Mouse (Mus musculus): ENCODE results near the gene Mettl3. TPM values are rescaled to one million over a fixed set of nuclear protein-coding genes. Genes with fewer than 3 reads are reported as not detected.
"Not testable (repeated sequence)": the region's sequence is repeated elsewhere in the genome, so short reads cannot be mapped to it uniquely, and the experiment has no call there.

Mettl3 gene
- total RNA-seq (2021) = 10 to 100 TPM; 13.6 to 15.4 TPM

DNA sequence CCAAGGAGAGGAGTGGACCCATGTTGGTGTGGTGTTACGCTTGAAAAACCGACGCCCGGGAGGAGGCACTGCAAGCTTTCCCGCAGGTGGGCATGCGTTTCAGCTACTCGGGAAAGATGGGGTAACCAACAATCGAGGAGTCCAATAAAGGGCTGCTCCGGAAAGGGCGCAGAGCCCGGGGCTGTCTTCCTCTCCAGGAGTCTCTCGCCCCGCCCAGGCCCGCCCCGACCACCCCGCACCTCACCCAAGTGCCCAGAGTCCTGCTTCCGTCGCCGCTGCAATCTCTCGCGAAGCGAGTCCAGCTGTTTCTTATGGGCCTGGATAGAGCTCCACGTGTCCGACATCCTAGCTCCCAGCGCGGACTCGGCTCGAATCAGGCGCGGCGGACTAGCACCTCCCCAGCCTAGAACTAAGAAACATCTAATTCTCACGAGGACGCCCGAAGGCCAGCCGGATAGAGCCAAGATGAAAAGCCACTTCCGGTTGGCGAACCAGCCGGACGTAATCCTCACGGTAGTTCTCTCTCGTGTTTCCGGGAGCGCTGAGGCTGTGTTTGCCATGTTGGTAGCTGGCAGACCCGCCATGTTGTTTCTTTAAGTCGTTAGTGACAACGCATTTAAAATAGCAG, at the start of gene Mettl3:
TSS of gene Mettl3 (minus strand) at position 485 of the 628 bp plus-strand sequence.
- DNase-seq = peak; percentile 92

DNA sequence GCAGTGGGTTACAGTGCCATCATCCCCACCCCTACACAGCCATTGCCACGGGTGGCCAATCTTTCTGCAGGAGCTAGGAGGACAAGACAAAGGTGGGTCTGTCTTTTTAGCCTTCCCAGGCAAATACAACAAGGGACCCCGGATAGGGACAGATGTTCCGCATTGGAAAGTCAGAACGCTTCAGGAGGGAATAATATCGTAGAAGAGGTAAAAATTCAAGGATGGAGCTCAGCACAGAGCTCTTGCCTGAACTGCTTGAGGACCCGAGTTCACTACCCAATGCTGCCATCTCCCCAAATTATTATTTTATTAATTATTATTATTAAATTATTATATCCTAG, 34.6 kb upstream of the Mettl3 start:
- DNase-seq = no peak

DNA sequence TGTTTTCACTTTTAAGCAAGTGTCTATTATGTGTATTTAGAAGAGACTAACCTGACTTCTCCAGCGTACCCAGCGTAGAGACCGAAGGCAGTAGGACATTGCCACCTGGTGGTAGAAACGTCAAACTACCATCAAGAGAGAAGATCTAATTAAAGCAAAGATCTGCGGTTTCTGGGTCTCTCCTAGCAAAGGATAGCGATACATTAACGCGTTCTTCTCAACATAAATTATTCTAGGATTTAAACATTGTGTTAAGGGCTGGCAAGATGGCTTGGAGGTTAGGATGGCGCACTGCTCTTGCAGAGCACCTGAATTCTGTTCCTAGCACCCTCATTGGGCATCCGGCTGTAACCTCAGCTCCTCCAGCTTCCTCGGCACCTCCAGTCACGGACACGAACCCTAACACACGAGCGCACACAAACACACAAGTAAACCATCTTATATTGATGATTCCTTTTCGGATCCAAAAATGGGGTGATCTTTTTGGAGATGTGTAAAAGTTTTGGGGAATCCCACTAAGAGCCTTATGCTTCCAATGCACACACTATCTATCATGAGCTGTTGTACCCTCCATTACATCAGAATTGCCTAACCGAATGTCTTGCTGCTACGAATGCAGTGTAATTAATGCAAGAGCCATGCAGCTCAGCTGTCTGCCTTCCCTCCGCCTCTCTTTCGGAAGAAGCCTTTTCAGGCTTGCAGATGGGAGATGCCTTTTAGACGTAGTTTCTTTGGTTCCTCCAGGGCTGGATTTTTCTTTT, 34.0 kb upstream of the Mettl3 start:
- DNase-seq = peak; percentile 70

DNA sequence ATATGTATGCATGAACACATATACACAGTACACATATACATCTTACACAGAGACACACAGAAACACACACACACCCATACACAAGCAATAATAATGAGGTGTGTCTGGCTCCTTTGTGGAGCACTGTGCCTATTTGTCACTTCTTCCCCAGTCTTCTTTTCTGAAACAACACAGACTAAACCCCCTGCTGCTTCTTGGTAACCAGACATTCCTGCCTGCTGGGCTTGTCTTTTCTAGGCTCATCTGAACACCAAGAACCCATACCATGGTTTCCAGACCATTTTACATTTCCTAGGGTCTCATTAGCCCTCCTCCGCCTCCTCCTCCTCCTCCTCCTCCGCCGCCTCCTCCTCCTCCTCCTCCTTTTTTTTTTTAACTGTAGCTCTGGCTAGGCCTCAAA, 27.2 kb upstream of the Mettl3 start:
- no peak for DNase-seq

DNA sequence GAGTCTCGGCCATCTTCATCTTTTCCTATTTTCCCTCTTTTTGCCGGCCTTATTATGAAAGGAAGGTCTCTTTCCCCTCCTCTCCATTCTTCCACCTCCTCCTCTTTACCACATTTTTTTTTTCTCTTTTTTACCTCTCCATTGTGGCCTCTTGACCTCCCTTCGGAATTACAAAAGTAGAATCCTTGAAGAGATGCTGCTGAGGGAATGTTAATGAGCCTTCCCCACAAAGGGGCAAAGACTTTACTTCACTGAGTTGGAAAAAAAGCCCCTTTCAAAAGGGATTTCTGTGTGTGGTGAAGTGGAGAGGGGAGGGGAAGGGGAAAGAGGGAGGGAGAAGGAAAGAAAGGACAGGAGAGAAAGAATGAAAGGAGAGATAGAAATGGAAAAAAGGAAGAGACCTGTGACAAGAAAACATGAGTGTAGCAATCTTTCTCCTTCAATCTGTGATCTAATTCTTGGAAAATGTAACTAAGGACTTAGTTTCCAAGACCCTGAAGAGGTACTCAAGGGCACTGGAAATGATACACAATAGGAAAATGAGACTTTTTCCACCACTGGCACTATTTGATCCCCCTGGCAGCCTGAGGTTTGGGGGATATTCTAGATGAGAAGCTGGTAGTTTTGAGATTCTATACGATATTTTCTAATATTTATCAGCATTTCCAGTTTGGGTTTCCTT, 26.3 kb upstream of the Mettl3 start:
- DNase-seq = no peak

DNA sequence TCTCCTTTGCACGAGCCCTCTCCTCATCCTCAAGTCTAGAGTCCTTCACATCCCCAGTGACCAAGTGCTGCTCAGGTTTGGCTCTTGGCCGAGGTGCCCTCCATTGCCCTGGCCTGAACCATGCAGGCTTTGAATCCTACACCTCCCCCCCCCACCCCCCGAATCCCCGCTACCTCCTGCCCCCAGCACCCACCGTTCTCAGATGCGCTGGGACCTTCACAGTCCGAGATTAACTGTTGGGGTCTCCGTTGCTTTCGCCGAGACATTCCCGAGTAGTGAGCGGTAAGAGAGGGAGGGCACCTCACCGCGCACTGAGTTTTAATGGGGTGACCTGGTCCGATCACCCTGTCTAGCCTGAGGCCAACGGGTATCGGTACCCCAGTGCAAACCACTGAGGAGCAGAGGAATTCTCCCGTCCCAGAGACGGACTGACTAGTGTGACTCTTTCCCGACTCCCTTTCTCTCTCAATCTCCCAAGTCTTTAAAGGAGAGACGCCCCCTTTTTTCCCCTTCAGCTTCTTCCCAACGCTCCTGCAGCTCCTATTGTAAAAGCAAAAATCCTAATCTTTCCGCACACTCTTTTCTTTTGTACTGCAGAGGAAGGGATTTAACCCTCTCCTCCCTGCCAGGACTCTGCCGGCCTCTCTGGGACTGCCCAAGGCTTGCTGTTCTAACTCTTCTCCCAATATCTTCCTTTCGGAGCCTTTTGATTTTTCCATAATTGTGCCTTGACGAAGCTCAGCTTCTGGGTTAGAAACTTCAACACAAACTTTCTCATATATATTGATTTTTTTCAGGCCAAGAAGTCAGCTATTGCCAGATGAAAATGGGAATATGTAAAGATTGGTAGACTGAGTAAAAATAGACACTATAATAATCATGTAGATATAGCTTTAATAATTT, 23.2 kb upstream of the Mettl3 start, which contains the start of gene Sall2:
TSS of gene Sall2 (minus strand) at position 853 of the 903 bp plus-strand sequence.
- no peak for DNase-seq

DNA sequence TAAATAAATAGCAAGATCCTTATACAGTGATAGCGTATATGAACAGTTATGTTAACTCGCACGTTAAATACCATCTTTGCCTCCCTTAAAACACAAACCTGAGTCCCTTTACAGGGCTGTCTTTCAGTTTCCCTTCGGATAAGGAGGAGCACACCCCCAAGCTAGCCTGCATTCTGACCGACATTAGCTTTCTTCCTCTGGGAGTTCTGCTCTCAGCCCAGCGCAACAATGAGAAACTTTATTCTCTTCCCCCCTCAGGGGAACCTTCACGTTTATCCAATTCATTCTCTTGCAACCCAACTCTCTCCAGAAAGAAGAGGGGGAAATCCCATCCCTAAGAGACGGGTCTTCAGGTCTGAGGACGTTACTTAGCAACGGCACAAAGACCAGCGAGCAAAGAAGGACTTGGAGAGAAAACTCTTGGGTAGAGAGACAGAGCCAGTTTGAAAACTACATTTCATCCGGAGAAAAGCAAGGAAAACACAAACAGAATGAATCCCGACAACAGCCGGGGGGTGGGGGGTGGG, 22.5 kb upstream of the Mettl3 start:
- DNase-seq = no peak

DNA sequence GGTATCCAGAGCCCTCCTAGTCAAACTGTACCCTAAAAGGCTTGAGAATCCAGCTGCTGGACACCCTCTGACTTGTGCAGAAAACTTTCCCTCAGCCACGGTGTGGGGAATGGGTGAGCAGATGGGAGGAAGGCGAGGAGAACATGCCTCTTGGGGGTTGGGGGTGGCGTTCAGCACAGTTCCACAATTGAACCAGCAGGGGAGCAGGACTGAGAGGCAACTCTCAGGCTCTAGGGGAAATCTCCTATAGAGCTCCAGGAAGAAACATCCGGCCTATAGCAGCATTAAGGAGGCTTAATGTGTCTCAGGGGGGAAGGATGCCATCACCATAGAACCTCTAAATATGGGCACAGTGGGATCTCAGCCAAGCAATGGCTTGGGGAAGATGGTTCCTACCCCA, 21.0 kb upstream of the Mettl3 start:
- no peak for DNase-seq

DNA sequence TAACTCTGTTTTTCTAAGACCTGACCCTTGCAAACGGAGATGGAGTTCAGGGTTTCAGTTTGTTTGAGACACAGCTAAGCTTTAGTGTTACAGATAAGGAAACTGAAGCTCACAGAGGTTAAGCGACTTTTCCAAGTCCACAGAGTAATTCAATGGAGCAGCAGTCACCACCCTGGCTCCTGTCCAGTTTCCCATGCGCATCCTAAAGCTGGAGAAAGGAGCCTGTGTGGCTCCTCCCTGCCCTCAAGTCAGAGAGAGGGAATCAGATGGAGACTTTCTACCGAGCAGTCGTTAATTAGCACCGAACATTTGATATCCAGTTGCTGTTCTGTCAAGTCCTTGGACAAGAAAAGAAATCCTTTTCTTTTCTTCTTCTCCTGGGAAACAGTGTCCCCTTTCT, 14.4 kb upstream of the Mettl3 start:
- no peak for DNase-seq

DNA sequence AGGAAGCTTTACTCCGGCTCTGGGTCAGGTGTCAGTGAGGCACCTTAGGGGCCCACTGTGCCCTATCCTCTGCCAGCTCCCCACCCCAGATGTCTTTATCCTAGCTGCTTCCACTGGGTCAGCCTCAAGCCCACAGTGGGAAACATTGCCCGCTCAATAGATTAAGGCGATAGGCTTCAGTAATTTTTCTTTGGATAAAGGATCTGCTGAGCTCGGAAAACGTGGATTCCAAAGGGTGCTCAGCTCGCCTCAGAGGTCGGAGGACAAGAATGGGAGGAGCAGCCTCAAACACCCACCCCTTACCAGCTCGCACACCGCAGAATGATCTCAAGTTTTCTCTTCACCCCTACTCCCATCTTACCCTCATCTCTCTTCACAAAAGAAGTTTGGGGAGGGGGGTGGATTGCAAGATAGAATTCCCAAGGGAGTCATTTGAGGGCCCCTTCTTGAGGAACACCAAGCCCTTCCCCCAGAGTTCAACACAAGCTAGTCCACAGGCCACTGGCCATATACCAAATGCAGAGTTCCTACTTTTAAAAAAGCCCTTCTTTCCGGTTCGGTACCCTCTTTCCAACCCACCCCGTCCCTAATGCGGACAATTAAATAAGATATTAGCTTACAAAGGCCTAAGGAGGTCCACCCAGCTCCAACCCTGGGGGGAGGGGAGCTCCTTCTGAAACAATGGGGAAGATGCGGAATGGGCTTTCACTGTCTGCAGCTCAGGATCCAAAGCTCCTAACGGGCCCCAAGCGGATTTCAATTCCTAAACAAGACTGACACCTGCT, 11.7 kb upstream of the Mettl3 start:
- DNase-seq = no peak

DNA sequence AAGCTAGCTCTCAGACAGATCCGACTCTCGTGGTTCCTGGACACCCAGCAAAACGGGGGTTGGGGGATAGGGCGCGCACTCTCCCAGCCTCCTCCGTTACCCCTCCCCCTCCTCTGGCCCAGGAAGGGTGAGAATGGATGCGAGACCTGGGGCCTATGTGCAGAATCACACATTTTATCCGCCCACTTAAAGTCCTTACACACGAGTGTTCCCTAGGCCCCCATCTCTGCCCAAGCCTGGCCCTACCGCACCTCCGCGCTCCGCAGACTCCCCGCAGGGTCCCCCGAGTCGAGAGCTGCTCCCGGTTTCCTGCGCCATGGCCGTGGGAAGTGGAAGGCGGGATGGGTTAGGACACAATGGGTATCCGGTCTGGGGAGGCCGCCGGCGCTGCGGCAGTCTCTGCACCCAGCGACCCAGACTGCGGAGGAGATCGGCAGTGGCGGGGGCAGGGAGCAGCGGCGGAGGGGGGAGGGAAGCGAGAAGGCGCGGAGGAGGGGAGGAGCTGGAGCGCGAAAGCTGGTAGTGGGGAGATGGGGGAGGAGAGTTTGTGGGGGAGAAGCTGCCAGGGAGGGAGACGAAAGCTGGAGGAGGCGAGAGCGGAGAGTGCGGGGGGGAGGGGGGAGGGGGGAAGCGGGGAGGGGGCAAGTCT, 11.0 kb upstream of the Mettl3 start:
- DNase-seq = peak; percentile 72

DNA sequence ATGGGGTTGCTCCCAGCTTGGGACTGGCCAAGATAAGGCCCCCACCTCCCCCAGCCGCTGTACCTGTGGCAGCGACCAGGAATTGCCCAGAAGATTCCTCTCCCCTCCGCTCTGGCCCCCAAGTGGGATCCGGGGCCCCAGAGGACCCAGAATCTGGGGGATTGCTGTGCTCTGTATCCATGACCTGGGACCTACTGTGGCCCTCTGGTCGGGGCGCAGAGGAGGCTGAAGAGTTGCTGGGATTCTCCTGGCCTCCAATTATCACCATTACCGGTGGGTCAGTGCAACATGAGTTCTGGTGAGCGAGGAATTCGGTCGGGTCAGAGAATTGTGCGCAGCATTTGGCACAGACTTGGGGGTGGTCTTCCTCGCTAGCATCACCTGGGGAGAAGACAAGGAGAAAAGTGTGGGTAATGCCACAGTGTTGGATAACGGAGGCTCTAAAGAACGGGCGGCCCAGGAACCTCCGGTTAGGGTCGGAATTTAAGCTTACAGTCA, 10.4 kb upstream of the Mettl3 start:
- DNase-seq = no peak

DNA sequence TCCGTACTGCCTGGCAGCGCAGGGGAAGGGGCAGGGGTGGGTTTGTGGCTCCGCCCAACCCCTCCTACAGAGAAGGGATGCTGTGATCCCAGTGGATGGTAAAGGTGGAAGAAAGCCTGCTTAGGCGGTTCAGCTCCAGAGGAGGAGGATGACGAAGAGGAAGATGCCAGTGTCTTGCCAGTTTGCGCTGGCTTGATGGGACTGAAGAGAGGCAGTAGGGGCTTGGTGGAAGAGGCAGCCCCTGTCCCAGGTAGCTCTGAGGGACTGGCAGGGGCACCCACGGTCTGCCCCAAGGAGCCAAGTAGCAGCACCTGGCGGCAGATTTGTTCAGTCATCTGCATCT, 9.9 kb upstream of the Mettl3 start:
- no peak for DNase-seq

DNA sequence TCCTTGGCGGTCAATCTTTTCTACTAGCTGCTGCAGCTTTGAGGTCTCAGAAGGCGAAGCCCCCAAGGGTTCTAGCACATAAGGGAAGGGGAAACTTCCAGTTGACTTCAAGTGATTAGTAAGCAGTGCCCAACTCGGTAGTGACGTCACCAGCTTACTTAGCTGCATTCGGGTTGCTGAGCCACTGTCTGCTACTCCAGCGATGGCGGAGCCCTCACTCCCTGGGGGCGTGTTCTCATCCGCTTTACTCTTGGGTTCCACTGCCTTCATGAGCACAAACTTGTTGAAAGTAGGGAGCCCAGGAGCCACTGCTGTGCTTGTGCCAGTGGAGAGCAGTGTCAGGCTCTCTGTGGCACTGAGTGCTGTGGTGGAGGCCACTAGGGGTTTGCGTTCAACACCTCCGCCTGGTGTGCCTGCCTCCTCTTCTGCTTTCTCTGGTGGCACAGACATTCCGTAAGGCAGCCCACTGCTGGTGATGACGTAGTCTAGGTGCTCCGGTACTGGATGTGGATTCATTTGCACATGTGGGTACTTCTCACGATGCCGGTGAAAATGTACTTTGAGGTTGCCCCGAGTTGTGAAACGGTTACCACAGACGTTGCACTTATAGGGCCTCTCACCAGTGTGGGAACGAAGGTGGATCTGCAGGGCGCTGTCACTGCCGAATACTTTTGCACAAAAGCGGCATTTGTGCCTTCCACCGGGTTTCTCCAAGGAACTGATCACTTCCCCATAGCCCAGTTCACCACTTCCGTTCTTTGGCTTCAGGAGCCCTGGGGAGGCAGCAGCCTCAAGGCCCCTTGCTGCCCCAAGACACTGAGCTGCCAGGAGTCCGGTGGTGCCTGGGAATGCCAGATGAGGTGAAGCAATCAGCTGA, 9.2 kb upstream of the Mettl3 start:
- DNase-seq = no peak

DNA sequence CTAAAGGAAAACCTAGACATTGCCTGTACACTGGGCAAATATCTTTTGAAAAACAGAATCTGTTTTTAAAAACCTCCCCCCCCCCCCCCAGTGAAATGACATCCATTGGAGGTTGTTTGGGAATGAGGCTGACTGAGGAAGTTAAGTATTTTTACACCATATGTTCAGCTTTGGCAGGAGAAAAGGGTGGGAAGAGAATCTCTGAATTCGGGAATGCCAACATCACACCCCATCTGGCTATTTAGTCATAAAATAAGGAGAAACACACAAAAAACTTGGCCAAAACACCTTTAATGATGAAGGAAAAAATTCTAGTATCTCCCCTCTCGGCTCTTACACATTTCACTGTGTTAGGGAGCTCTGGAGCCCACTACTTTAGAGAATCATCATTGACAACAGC, 6.0 kb upstream of the Mettl3 start:
- DNase-seq = no peak

DNA sequence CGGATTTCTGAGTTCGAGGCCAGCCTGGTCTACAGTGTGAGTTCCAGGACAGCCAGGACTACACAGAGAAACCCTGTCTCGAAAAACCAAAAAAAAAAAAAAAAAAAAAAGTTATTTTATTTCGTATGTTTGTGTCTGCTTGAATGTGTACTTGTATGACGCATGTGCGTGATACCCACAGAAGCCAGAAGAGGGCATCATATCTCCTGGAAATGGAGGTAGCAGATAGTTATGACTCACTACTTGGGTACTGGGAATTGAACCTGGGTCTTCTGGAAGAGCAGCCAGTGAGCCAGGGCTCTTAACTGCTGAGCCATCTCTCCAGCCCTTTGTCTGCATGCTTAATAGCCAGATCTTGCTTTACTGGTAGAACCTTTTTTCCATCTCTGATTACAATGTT, 5.4 kb upstream of the Mettl3 start:
- not testable (repeated sequence) for DNase-seq

DNA sequence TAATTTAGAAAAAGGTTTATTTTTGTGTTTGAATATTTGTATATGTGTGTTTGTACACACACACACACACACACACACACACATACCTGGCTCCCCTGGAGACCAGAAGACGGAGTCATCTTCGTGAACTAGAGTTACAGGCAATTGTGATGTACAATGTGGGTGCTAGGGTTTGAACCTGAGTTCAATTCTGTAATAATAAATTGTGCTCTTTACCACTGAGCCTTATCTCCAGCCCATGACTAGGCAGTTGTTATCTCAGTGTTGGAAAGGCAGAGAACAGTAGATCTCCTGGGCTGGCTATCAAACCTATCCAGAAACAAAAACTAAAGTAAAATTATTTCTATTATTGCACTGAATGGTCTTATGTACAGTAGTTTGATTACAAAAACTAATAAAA, 1.2 kb upstream of the Mettl3 start:
- no peak for DNase-seq

DNA sequence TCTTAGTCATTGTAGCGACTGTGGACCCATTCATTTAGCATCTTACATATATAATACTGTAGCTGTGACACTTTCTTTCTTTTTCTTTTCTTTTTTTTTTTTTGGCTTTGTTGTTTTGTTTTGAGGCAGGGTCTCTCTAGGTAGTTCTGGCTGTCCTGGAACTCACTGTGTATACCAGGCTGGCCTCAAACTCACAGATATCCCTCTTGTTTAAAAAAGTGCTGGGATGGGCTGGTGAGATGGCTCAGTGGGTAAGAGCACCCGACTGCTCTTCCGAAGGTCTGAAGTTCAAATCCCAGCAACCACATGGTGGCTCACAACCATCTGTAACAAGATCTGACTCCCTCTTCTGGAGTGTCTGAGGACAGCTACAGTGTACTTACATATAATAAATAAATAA, 1.4 kb downstream of the Mettl3 start:
- DNase-seq = not testable (repeated sequence)

DNA sequence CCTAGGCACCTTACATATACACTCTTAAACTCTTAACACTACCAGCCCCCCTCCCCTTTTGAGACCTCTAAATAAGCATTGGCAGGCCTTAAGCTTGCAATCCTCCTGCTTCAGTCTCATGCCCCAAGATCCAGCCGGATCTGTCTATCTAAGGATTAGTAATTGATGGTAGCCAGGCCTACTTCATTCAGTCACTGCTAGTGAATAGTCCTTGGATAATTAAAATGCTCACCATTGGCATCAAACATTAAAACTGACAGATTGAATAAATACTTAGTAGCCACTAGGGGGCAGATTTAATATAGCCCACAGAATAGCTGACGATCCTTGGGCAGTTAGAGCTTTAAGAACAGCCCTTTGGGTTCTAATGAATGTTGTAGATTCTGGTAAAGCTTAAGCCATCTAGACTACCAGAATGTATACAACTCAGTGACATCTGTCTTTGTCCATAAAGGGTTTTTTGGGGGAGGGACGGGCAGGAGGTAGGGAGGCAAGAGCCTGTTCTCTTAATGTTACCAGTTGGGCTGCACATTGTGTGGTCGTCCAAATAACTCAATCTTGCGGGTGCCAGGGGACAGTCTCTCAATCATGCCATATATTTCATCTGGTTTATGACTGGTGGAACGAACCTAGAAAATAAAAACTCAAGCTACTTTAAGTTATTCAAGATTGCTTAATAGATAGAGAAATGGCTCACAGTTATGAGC, 9.2 kb downstream of the Mettl3 start:
- no peak for DNase-seq

All from heart, postnatal 4 days (tissue).